Comparison of ENCODE assay signal across 12 mouse cellular contexts in the genomic region with DNA sequence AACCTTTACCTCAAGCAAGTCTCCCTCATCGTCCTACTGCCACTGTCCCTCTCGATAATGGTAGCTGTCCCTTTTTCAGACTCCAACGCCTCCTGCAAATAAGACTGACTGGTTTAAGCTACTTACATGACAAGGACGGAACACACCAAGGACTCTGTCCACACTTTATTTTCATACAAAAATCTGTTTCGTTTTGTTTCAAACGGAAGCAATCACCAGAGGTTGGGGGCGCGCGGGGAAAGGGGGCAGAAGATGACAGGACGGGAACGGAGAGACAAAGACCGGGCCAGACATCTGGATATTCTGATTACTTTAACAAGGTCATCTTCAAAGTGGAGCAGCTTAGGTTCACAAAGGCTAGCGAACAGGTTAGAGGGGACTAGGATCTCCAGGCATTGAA. TPM values are rescaled to one million over a fixed set of nuclear protein-coding genes. Genes with fewer than 3 reads are reported as not detected.
A peak's percentile ranks its signal among the peaks of the same experiment; 100 is the strongest.
DNase-seq lines count a peak whose midpoint lies in the region; ATAC-seq lines count a peak whose summit lies in the region.
"Had no signal": no experiment of that assay in that cellular context is flagged by ENCODE, and none has a peak within 500 bp of the region (broad histone marks: within the 10 kb centered on the region; RNA-seq: fewer than 3 reads in every experiment).

No protein-coding gene starts in this region.

- H3K27ac ChIP-seq in forebrain, embryonic 12.5 days, result no peak overlapping the region
- no peak overlapping the region for H3K27ac ChIP-seq in forebrain, embryonic 16.5 days (ENCODE audit: low read length)
- no peak overlapping the region for H3K27ac ChIP-seq in kidney, embryonic 15.5 days
- H3K27ac ChIP-seq: hindbrain, embryonic 14.5 days had no signal

- no peak overlapping the region for H3K4me3 ChIP-seq in forebrain, embryonic 12.5 days (replicated peaks)
- no peak overlapping the region for H3K4me3 ChIP-seq in forebrain, embryonic 16.5 days (replicated peaks; ENCODE audit: low read length)
- H3K4me3 ChIP-seq in kidney, embryonic 15.5 days (replicated peaks), result no peak overlapping the region; the same call in 1 of the 2 replicates

- WGBS in forebrain, embryonic 12.5 days, result 17% methylated on average over 13 of the region's 13 CpGs
- WGBS in forebrain, embryonic 16.5 days, result 17% methylated on average over 13 of the region's 13 CpGs
- WGBS in kidney, embryonic 15.5 days, result 11% methylated on average over 13 of the region's 13 CpGs

- no peaks in the 10 kb centered on the region for H3K36me3 ChIP-seq in forebrain, embryonic 12.5 days (replicated peaks)
- H3K36me3 ChIP-seq in forebrain, embryonic 16.5 days (ENCODE audit: control insufficient read depth, insufficient read depth), result no peaks in the 10 kb centered on the region
- no peaks in the 10 kb centered on the region for H3K36me3 ChIP-seq in kidney, embryonic 15.5 days

- DNase-seq in kidney, postnatal 25 days, result no peak
- DNase-seq in retina, postnatal 1 day, result peak; percentile 49
- no peak for DNase-seq in retina, embryonic 14.5 days (ENCODE audit: low spot score)
- no peak for DNase-seq in adrenal gland, adult 2 months
- no peak for DNase-seq in testis, postnatal 10 days (ENCODE audit: low spot score)

- no peak for ATAC-seq in forebrain, embryonic 12.5 days (ENCODE audit: low FRiP score)
- ATAC-seq in forebrain, embryonic 16.5 days, result no peak
- ATAC-seq in kidney, embryonic 15.5 days (replicated peaks; ENCODE audit: low FRiP score), result no peak

- H3K4me1 ChIP-seq in forebrain, embryonic 12.5 days, result 0 out of 2 replicates have a peak, but pooled peaks cover 3% of the 10 kb centered on the region
- no peaks in the 10 kb centered on the region for H3K4me1 ChIP-seq in forebrain, embryonic 16.5 days (replicated peaks; ENCODE audit: control insufficient read depth, insufficient read depth, low read length)
- H3K4me1 ChIP-seq in kidney, embryonic 15.5 days, result 0 out of 2 replicates have a peak, but pooled peaks cover 7% of the 10 kb centered on the region

- H3K4me2 ChIP-seq in forebrain, embryonic 12.5 days, result peak overlapping the region; percentile 28
- H3K4me2 ChIP-seq in forebrain, embryonic 16.5 days (ENCODE audit: low read length), result no peak overlapping the region
- peak overlapping the region; percentile 44 for H3K4me2 ChIP-seq in kidney, embryonic 15.5 days
- H3K4me2 ChIP-seq: hindbrain, embryonic 14.5 days had no signal

- peaks cover 76% of the 10 kb centered on the region for H3K27me3 ChIP-seq in forebrain, embryonic 12.5 days
- H3K27me3 ChIP-seq in forebrain, embryonic 16.5 days (replicated peaks; ENCODE audit: control insufficient read depth, insufficient read depth, low read length), result peaks cover 69% of the 10 kb centered on the region
- peaks cover 82% of the 10 kb centered on the region for H3K27me3 ChIP-seq in kidney, embryonic 15.5 days

- no peak overlapping the region for H3K9ac ChIP-seq in forebrain, embryonic 12.5 days
- no peak overlapping the region for H3K9ac ChIP-seq in forebrain, embryonic 16.5 days (replicated peaks; ENCODE audit: low read depth, low read length)
- no peak overlapping the region for H3K9ac ChIP-seq in kidney, embryonic 15.5 days
- H3K9ac ChIP-seq: hindbrain, embryonic 14.5 days had no signal

- H3K9me3 ChIP-seq in forebrain, embryonic 12.5 days, result no peaks in the 10 kb centered on the region
- peaks cover 4% of the 10 kb centered on the region; the same call in 1 of the 2 replicates for H3K9me3 ChIP-seq in forebrain, embryonic 16.5 days (ENCODE audit: control insufficient read depth, low read length)
- no peaks in the 10 kb centered on the region for H3K9me3 ChIP-seq in kidney, embryonic 15.5 days (replicated peaks)

RNA-seq across cellular contexts. Expression of a gene that starts 4.2 kb away (rescaled TPM):
- 0.28 TPM in 1 of 2 replicates, not detected in the other for polyA plus RNA-seq in forebrain, embryonic 12.5 days (2016; fragmentation: Nextera tagmentation; extraction: Ambion mirVana)
- 0.19 TPM in 1 of 2 replicates, not detected in the other for polyA plus RNA-seq in forebrain, embryonic 16.5 days (2015; fragmentation: Nextera tagmentation; extraction: Ambion mirVana)
- polyA plus RNA-seq in kidney, embryonic 15.5 days (2015; fragmentation: Nextera tagmentation; extraction: Ambion mirVana), result 0.14 and 0.35 TPM in 2 replicates
- under 1 TPM in 1 of 2 experiments, not detected in 1; 0.61 TPM for total RNA-seq in adrenal gland, adult 2 months (2021)
- 0.35 and 1.0 TPM in 2 replicates for polyA plus RNA-seq in adrenal gland, adult 2 months (2012; rRNA removed)
- total RNA-seq: gastrocnemius, adult 18-20 months had no signal
- polyA plus RNA-seq: erythroblast, embryonic 14.5 days; hindbrain, embryonic 14.5 days; neural tube, embryonic 14.5 days had no signal

RNA-seq across cellular contexts. Expression of a gene that starts 21.7 kb away (rescaled TPM):
- 7.0 and 22.0 TPM in 2 replicates for polyA plus RNA-seq in forebrain, embryonic 12.5 days (2016; fragmentation: Nextera tagmentation; extraction: Ambion mirVana)
- not detected in 2 replicates for polyA plus RNA-seq in forebrain, embryonic 16.5 days (2015; fragmentation: Nextera tagmentation; extraction: Ambion mirVana)
- 9.8 and 11.2 TPM in 2 replicates for polyA plus RNA-seq in kidney, embryonic 15.5 days (2015; fragmentation: Nextera tagmentation; extraction: Ambion mirVana)
- 10 to 100 TPM; 14.2 to 18.9 TPM for total RNA-seq in adrenal gland, adult 2 months (2021)
- polyA plus RNA-seq in adrenal gland, adult 2 months (2012; rRNA removed), result 1.0 and 16.0 TPM in 2 replicates
- polyA plus RNA-seq: hindbrain, embryonic 14.5 days; neural tube, embryonic 14.5 days had no signal

RNA-seq across cellular contexts. Expression of a gene that starts 22.0 kb away (rescaled TPM):
- 10.0 and 10.5 TPM in 2 replicates for polyA plus RNA-seq in forebrain, embryonic 12.5 days (2016; fragmentation: Nextera tagmentation; extraction: Ambion mirVana)
- 3.3 TPM in 1 of 2 replicates, not detected in the other for polyA plus RNA-seq in forebrain, embryonic 16.5 days (2015; fragmentation: Nextera tagmentation; extraction: Ambion mirVana)
- polyA plus RNA-seq in kidney, embryonic 15.5 days (2015; fragmentation: Nextera tagmentation; extraction: Ambion mirVana), result 8.8 and 12.6 TPM in 2 replicates
- 10 to 100 TPM; 27.4 to 48.0 TPM for total RNA-seq in adrenal gland, adult 2 months (2021)
- 1.9 and 3.2 TPM in 2 replicates for polyA plus RNA-seq in adrenal gland, adult 2 months (2012; rRNA removed)
- polyA plus RNA-seq: neural tube, embryonic 14.5 days had no signal

RNA-seq across cellular contexts. Expression of a gene that starts 27.4 kb away (rescaled TPM):
- polyA plus RNA-seq in forebrain, embryonic 12.5 days (2016; fragmentation: Nextera tagmentation; extraction: Ambion mirVana), result 44.5 and 46.9 TPM in 2 replicates
- 14.0 and 14.5 TPM in 2 replicates for polyA plus RNA-seq in forebrain, embryonic 16.5 days (2015; fragmentation: Nextera tagmentation; extraction: Ambion mirVana)
- polyA plus RNA-seq in kidney, embryonic 15.5 days (2015; fragmentation: Nextera tagmentation; extraction: Ambion mirVana), result 30.5 and 31.4 TPM in 2 replicates
- total RNA-seq in adrenal gland, adult 2 months (2021), result 10 to 100 TPM; 48.5 to 52.2 TPM
- polyA plus RNA-seq in adrenal gland, adult 2 months (2012; rRNA removed), result 11.4 and 12.7 TPM in 2 replicates

RNA-seq across cellular contexts. Expression of a gene that starts 29.0 kb away (rescaled TPM):
- 82.7 and 84.6 TPM in 2 replicates for polyA plus RNA-seq in forebrain, embryonic 12.5 days (2016; fragmentation: Nextera tagmentation; extraction: Ambion mirVana)
- polyA plus RNA-seq in forebrain, embryonic 16.5 days (2015; fragmentation: Nextera tagmentation; extraction: Ambion mirVana), result 8.5 and 13.4 TPM in 2 replicates
- 59.1 and 68.1 TPM in 2 replicates for polyA plus RNA-seq in kidney, embryonic 15.5 days (2015; fragmentation: Nextera tagmentation; extraction: Ambion mirVana)
- 10 to 100 TPM; 14.1 to 18.2 TPM for total RNA-seq in adrenal gland, adult 2 months (2021)
- 0.45 TPM in 1 of 2 replicates, not detected in the other for polyA plus RNA-seq in adrenal gland, adult 2 months (2012; rRNA removed)
